Mouse (Mus musculus) olfactory bulb, adult 2 months (tissue): ENCODE data around the gene Mpv17. TPM values are rescaled to one million over a fixed set of nuclear protein-coding genes. Genes with fewer than 3 reads are reported as not detected.
A peak's percentile ranks its signal among the peaks of the same experiment; 100 is the strongest.

ENCODE experiments used
- H3K27ac ChIP-seq: fragments of 200-500 bp; 2 replicates; pipeline ENCODE4 v1.5.1; 2012; ENCODE audit warnings: low read depth, low read length; ENCODE audit not compliant: insufficient read depth
- H3K4me1 ChIP-seq: fragments of 200-500 bp; 2 replicates; pipeline ENCODE4 v1.6.1; 2012; ENCODE audit warnings: low read length; ENCODE audit not compliant: control insufficient read depth, insufficient read depth
- H3K4me3 ChIP-seq: fragments of 200-500 bp; 2 replicates; pipeline ENCODE4 v1.5.1; 2012; ENCODE audit warnings: mild to moderate bottlenecking, low read depth, low read length, moderate library complexity; ENCODE audit not compliant: insufficient read depth
- CTCF ChIP-seq: fragments of 200-500 bp; IDR thresholded peaks from 2 replicates; pipeline ENCODE4 v1.5.1; 2012; ENCODE audit warnings: low read depth, mild to moderate bottlenecking, low read length, moderate library complexity; ENCODE audit not compliant: insufficient read depth
- POLR2A ChIP-seq: fragments of 200-500 bp; IDR thresholded peaks from 2 replicates; pipeline ENCODE4 v1.6.1; 2012; ENCODE audit warnings: mild to moderate bottlenecking, low read depth, low read length, moderate library complexity; ENCODE audit not compliant: insufficient read depth
- WGBS: fragments of 180-500 bp; shearing (Covaris S2); methylation state at CpG from one replicate; pipeline ENCODE4 v1.1.7; 2018; 5-methylcytosine and 5-hydroxymethylcytosine counted together
- polyA plus RNA-seq: library from polyadenylated mRNA; stranded (reverse); fragments of >200 nt; gene quantifications from 2 replicates; pipeline ENCODE4 v1.2.4, GENCODE M21; 2012; ENCODE audit warnings: low replicate concordance; ENCODE audit not compliant: missing spikeins, insufficient read depth, insufficient read length

The Mpv17 gene
- polyA plus RNA-seq, 1 experiment = not detected

GRCm38 (mm10) chr5:31190201-31190600 is 36.1 kb upstream of the Mpv17 start:
- no peak overlapping the region for H3K4me3 ChIP-seq
- 90% methylated on average over 9 of the region's 9 CpGs for WGBS

GRCm38 (mm10) chr5:31188223-31188840 is 34.3 kb upstream of the Mpv17 start:
- Histone ChIP-seq H3K4me1 (peaks cover 7% of the 10 kb centered on the region), H3K27ac (no peak overlapping the region), H3K4me3 (no peak overlapping the region)
- 73% methylated on average over 4 of the region's 4 CpGs for WGBS
- TF ChIP-seq CTCF = no peak
- no peak for TF ChIP-seq POLR2A

More at GRCm38 (mm10) chr5:31190201-31190600, 36.1 kb upstream of the Mpv17 start:
- TF ChIP-seq POLR2A (no peak), CTCF (no peak)
- Histone ChIP-seq H3K4me1 (peaks cover 7% of the 10 kb centered on the region), H3K27ac (no peak overlapping the region)

- no peak overlapping the region for H3K27ac ChIP-seq
- TF ChIP-seq CTCF = no peak
- TF ChIP-seq POLR2A = no peak
- 0 out of 2 replicates have a peak, but pooled peaks cover 3% of the 10 kb centered on the region for H3K4me1 ChIP-seq
- 61% methylated on average over 4 of the region's 4 CpGs for WGBS
- H3K4me3 ChIP-seq = no peak overlapping the region
Observed at GRCm38 (mm10) chr5:31183678-31184077, 29.6 kb upstream of the Mpv17 start.

DNA sequence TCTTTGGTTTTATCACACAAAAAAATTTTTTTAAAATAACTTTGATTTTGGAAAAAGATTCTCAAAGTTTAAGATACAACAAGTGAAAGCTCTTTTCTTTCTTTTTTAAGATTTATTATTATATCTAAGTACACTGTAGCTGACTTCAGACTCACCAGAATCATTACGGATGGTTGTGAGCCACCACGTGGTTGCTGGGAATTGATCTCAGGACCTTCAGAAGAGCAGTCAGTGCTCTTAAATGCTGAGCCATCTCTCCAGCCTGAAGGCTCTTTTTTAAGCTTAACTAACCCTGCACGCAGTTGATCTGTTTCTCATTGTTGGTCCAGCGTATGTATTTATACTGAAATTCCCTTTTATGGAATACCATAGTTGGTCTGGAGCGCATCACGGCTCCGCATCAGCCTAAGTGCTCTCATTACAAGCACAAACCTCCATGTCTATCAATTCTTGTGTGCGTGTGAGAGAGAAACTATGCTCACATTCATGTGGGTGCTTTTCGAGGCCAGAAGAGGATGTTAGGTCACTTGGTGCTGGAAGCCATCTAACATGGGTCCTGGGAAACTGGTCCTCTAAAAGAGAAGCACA is 27.2 kb upstream of the Mpv17 start:
- H3K4me3 ChIP-seq = no peak overlapping the region
- no peak for TF ChIP-seq CTCF
- TF ChIP-seq POLR2A = no peak
- 0 out of 2 replicates have a peak, but pooled peaks cover 3% of the 10 kb centered on the region for H3K4me1 ChIP-seq
- H3K27ac ChIP-seq = no peak overlapping the region
- WGBS = 94% methylated on average over 9 of the region's 9 CpGs

GRCm38 (mm10) chr5:31179766-31180630 is 25.9 kb upstream of the Mpv17 start, which contains the start of the genes Gm29609 and Gtf3c2:
TSS of gene Gm29609 (minus strand) at chr5:31179911.
TSS of gene Gtf3c2 (minus strand) at chr5:31180144.
- TF ChIP-seq CTCF = no peak
- peak; percentile 75; the same call in 1 of the 2 replicates for TF ChIP-seq POLR2A
- Histone ChIP-seq H3K27ac (peak within 1 kb of the TSS; percentile 88), H3K4me1 (0 out of 2 replicates have a peak, but pooled peaks cover 3% of the 10 kb centered on the region), H3K4me3 (peak within 1 kb of the TSS; percentile 70)
- under 1% methylated on average over 59 of the region's 59 CpGs for WGBS

DNA sequence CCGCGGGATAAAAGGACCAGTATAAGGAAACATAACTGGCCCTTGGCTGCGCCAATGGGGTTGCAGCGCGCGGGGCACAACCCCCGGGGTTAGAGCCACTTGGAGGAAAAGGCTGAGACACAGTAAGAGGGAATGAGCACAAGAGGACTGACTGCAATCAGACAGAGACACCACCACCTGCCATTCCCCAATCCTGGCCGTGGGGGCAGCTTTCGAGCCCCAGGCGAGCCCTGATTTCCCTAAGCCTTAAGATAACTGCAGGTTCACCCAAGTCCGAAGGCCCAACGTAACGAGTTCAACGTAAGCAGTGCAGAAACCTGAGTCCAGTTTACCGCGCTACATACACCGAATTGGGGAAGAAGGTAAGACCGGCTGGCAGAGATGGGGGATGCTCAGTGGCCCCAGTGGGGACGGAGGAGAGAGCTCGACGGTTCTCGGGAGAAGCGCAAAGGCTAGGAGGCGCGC is 25.3 kb upstream of the Mpv17 start:
- 0% methylated on average over 25 of the region's 25 CpGs for WGBS
- Histone ChIP-seq H3K27ac (no peak overlapping the region), H3K4me1 (0 out of 2 replicates have a peak, but pooled peaks cover 3% of the 10 kb centered on the region), H3K4me3 (peak overlapping the region; percentile 70)
- TF ChIP-seq POLR2A (no peak), CTCF (no peak)

DNA sequence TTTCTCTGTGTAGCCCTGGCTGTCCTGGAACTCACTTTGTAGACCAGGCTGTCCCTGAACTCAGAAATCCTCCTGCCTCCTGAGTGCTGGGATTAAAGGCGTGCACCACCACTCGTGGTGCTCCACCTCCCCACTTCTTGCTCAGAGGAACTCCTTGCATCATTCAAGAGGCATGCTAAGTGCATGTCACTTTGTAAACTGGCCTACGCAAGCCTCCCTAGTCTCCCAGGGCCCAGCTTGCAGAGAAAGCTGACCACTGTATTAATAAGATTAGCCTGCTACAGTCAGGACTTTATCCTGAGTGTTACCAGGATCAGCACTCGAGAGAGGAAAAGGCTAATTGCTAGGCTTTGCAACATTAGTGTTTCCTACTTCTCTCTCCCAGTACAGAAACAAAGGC is 14.6 kb upstream of the Mpv17 start:
- Histone ChIP-seq H3K27ac (no peak overlapping the region), H3K4me1 (no peaks in the 10 kb centered on the region), H3K4me3 (no peak overlapping the region)
- WGBS = 91% methylated on average over 4 of the region's 4 CpGs
- no peak for TF ChIP-seq POLR2A
- TF ChIP-seq CTCF = no peak

DNA sequence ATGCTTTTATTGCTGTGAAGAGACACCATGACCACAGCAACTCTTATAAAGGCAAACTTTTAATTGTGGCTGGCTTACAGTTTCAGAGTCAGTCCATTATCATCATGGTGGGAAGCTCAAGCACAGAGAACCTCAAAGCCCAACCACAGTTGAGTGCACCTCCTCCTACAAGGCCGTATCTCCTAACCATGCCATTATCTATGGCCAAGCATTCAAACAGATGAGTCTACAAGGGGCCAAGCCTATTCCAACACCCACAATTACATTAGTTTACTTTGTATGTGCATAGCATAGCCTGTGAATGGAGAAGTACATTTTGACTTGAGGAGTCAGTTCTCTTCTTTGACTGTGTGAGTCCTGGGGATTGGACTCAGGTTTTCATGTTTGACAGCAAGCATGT is 10.8 kb upstream of the Mpv17 start:
- TF ChIP-seq POLR2A (no peak), CTCF (no peak)
- Histone ChIP-seq H3K4me1 (no peaks in the 10 kb centered on the region), H3K27ac (no peak overlapping the region), H3K4me3 (no peak overlapping the region)
- WGBS = 89% methylated on average over 1 of the region's 1 CpGs
